Mouse (Mus musculus) testis, adult 2 months (tissue): Measurements from ENCODE around the gene Lrch1. TPM values are rescaled to one million over a fixed set of nuclear protein-coding genes. Genes with fewer than 3 reads are reported as not detected.
A peak's percentile ranks its signal among the peaks of the same experiment; 100 is the strongest.

ENCODE experiments used
- H3K27ac ChIP-seq: fragments of 200-500 bp; 2 replicates; pipeline ENCODE4 v1.5.1; 2012; ENCODE audit warnings: low read depth, low read length; ENCODE audit not compliant: control insufficient read depth, insufficient read depth
- H3K27me3 ChIP-seq: fragments of 200-500 bp; 2 replicates; pipeline ENCODE4 v1.6.1; 2012; ENCODE audit warnings: mild to moderate bottlenecking, low read length, moderate library complexity; ENCODE audit not compliant: control insufficient read depth, insufficient read depth
- H3K36me3 ChIP-seq: fragments of 200-500 bp; 2 replicates; pipeline ENCODE4 v1.6.1; 2012; ENCODE audit warnings: mild to moderate bottlenecking, low read length; ENCODE audit not compliant: control insufficient read depth, insufficient read depth
- H3K4me1 ChIP-seq: fragments of 200-500 bp; 2 replicates; pipeline ENCODE4 v1.6.1; 2012; ENCODE audit warnings: low read length; ENCODE audit not compliant: control insufficient read depth, insufficient read depth
- H3K4me3 ChIP-seq: fragments of 200-500 bp; 2 replicates; pipeline ENCODE4 v1.5.1; 2012; ENCODE audit warnings: low read depth, mild to moderate bottlenecking, low read length, moderate library complexity, mixed read lengths; ENCODE audit not compliant: control insufficient read depth
- CTCF ChIP-seq: fragments of 200-500 bp; IDR thresholded peaks from 2 replicates; pipeline ENCODE4 v1.5.1; 2012; ENCODE audit warnings: low read depth, mild to moderate bottlenecking, inconsistent platforms, low read length, moderate library complexity; ENCODE audit not compliant: control insufficient read depth, insufficient read depth, insufficient replicate concordance
- POLR2A ChIP-seq: fragments of 200-500 bp; IDR thresholded peaks from 2 replicates; pipeline ENCODE4 v1.6.1; 2012; ENCODE audit warnings: low read depth, mild to moderate bottlenecking, inconsistent platforms, low read length, moderate library complexity; ENCODE audit not compliant: control insufficient read depth
- polyA plus RNA-seq: library from polyadenylated mRNA; depleted of rRNA; stranded (reverse); fragments of >200 nt; gene quantifications from 2 replicates; pipeline ENCODE4 v1.2.3, GENCODE M21; 2012

Lrch1 gene
- polyA plus RNA-seq, 1 experiment, result 1.6 TPM

DNA sequence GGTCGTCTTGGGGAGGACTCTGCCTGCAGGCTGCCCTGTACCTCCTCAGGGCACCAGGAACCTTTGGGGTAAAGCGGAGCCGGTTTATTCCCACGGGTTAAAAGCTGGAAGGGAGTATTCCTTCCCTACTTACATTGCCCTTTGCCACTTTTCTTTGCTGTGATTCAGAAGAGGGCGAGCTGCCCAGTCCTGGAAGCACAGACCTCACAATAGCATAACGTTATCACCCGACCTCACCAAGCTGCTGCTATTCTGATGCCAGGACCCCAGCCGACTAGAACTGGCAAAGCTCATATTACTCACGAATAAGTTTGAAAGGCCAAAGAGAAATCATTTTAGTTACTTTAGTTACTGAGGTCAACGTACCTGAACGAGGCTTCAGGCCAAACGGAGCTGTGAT lies 152.7 kb downstream of the Lrch1 start:
- H3K27me3 ChIP-seq, result no peaks in the 10 kb centered on the region
- no peaks in the 10 kb centered on the region for H3K36me3 ChIP-seq
- no peak overlapping the region for H3K4me3 ChIP-seq
- TF ChIP-seq POLR2A (no peak), CTCF (no peak)
- no peaks in the 10 kb centered on the region for H3K4me1 ChIP-seq
- H3K27ac ChIP-seq, result no peak overlapping the region

DNA sequence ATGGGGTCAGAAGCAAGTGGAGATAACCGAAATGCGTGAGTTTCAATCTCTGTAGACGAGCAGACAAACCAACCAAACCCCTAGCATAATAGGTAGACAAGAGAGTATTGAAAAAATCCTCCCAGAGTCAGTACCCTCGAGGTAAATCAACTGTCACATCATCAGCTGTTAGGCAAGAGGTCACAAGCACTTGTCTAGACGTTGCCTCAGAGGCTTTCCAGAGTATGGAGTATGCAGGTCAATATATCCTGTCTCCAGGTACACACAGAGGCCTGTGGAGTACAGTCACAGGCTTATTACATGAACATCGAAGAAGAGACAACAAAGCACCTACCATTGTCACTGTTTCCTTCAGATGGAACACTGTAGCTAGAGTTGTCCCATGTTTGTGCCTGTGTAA lies 154.9 kb downstream of the Lrch1 start:
- Histone ChIP-seq H3K4me1 (no peaks in the 10 kb centered on the region), H3K27me3 (no peaks in the 10 kb centered on the region), H3K27ac (no peak overlapping the region), H3K36me3 (no peaks in the 10 kb centered on the region), H3K4me3 (no peak overlapping the region)
- TF ChIP-seq POLR2A (no peak), CTCF (no peak)

DNA sequence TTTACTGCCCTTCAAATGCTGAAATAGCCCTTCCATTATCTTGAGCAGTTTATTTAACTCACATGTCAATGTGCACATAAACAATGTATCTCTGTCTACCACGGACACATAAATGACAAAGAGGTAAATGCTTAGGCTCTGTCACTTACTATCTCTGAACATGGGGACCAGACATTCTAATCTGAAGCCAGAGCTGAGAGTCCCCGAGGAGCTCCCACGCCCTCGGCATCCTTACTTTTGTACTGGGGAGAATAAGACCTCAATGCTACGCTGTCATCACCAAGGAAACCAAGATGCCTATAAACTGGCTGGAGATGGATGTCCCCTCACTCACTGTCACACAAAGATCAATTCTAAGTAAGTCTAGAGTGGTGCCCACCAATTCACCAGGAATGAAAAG lies 157.1 kb downstream of the Lrch1 start:
- H3K27me3 ChIP-seq, result no peaks in the 10 kb centered on the region
- no peaks in the 10 kb centered on the region for H3K36me3 ChIP-seq
- no peak overlapping the region for H3K27ac ChIP-seq
- H3K4me3 ChIP-seq, result no peak overlapping the region
- H3K4me1 ChIP-seq, result no peaks in the 10 kb centered on the region
- no peak for TF ChIP-seq CTCF
- TF ChIP-seq POLR2A, result no peak

DNA sequence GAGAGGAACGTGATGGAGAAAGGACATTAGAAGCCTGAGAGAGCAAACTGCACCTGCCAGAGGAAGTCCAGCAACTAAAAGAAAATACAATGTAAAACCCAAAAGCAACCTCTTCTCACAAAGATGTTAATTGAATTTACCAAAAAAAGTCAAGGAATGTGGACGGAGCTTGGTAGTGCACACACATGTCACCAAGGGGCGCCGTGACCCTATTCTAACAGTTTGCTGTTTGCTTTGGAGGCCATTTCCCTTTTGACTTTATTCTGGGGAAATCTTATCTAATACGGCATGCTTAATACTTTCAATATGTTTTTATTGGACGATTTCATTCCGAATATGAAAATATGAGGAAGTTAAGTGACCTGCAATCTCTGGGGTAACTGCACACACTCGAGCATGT lies 158.9 kb downstream of the Lrch1 start:
- Histone ChIP-seq H3K27me3 (no peaks in the 10 kb centered on the region), H3K4me1 (no peaks in the 10 kb centered on the region), H3K4me3 (no peak overlapping the region), H3K36me3 (no peaks in the 10 kb centered on the region), H3K27ac (no peak overlapping the region)
- TF ChIP-seq CTCF (peak; percentile 20; the same call in 1 of the 2 replicates), POLR2A (no peak)

DNA sequence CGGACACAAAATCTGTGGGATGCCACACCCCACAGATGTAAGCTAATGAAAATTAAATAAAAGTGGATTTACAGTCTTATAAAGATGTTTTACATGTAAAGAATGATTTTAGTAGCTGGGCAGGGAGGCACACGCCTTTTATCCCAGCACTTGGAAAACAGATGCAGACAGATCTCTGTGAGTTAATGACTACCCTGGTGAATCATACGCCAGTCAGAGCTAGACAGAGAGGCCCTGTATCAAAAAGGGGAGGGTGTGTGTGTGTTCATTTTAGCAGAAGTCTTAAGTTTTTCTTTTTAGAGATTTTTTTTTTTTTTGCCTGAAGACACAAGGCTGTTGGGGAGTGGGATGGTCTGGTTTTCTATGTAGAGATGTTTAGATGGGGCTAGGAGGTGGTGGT lies 160.0 kb downstream of the Lrch1 start:
- Histone ChIP-seq H3K36me3 (no peaks in the 10 kb centered on the region), H3K4me1 (no peaks in the 10 kb centered on the region), H3K27ac (no peak overlapping the region), H3K27me3 (no peaks in the 10 kb centered on the region), H3K4me3 (no peak overlapping the region)
- TF ChIP-seq POLR2A, result no peak
- TF ChIP-seq CTCF, result no peak

DNA sequence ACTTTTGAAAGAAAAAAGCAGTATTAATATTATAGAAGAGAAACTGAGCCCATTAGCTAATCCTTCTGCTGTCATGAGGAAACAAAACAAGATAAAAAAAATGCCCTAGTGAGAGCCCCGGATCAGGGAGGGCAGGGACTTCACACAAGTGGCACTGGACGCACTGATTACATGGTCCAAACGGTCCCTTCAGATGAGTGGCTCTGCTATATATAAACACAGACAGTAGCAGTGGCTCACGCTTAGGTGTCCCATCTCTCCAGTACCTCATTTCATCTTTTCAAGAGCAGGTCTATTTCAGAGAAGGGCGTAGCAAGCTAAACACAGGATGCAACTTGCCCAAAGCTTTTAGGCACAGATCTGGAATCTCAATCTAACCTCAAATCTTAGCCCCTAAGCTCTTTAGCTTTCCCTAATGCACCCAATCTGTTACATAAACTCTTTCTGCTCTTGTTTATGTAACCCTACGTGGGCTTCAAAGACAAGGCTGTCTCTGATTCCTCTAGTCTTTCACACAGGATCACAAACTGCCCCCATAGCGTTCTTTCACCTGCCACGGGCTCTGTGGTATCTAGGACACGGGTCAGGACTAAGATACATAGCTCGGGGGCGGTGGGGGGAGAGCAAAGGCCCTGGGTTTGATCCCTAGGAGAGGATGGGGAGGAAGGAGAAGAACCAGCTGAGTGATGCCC lies 163.3 kb downstream of the Lrch1 start:
- no peak for TF ChIP-seq CTCF
- TF ChIP-seq POLR2A, result no peak
- Histone ChIP-seq H3K4me3 (no peak overlapping the region), H3K27me3 (no peaks in the 10 kb centered on the region), H3K27ac (no peak overlapping the region), H3K36me3 (no peaks in the 10 kb centered on the region), H3K4me1 (no peaks in the 10 kb centered on the region)

DNA sequence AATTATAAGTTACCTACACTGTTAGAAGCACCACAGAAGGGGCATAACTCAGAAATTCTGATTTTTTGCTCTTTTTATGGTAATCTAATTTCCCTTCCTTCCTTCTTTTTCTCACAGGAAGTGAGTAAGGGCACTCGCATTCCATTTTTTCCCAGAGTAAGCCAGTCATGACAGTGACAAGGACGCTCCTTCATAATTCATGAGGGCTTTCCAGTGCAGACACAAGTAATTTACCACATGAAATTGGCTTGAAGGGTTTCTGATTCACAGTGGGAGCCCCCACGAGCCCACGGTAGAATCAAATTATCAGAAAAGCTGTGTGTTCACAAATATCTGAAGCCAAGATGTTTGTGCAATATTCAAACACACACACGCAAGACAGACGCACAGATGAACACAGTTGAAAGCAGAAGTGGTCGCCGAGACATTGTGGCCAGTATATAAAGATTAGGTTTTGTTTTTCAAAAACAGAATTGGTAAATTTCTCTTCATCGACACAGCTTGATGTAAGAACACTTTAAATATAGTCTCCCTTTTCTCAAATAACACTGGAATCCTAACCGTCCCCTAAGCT lies 173.5 kb downstream of the Lrch1 start:
- TF ChIP-seq POLR2A (no peak), CTCF (no peak)
- Histone ChIP-seq H3K4me1 (no peaks in the 10 kb centered on the region), H3K27ac (no peak overlapping the region), H3K27me3 (no peaks in the 10 kb centered on the region), H3K36me3 (no peaks in the 10 kb centered on the region), H3K4me3 (no peak overlapping the region)
